Mouse (Mus musculus): ENCODE measurements around the gene Plcb1. TPM values are rescaled to one million over a fixed set of nuclear protein-coding genes. Genes with fewer than 3 reads are reported as not detected.
A peak's percentile ranks its signal among the peaks of the same experiment; 100 is the strongest.

Gene Plcb1
- polyA plus RNA-seq, 1 experiment from 2014 or later: 7.5 TPM

DNA sequence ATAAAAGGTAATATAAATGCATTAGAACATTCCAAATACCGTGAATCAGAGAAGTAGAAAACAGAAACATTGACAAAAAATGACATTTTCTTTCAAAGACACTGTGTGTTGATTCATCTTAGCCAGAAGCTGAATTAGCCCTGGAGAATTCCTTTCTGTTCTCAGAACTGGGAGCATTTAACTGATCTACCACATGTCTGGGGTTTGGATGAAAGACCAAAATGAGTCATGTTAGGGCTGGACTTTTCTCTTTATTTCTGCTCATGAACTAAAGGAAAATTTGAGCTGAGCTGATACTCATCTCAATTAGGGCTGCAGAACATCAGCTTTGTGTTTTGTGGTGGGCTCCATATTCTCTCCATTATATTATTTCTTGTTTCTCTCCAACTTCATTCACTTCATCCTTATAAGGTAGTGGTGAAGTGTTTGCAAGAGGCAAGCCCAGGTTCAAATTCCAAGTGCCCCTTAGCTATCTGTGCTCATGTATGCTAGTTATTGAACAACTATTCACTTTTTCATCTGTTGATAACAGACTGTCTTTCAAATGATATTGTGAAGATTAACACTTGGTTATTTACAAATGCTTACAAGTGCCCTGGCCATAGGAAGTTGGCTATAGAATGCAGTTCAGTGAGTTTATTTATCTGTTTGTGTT lies 456.9 kb downstream of the Plcb1 start:
- no peak overlapping the region for H3K27ac ChIP-seq
- H3K27me3 ChIP-seq (ENCODE audit: insufficient read depth, poor library complexity, severe bottlenecking): no peaks in the 10 kb centered on the region
- no peak for DNase-seq (ENCODE audit: low spot score)
- H3K9me3 ChIP-seq: no peaks in the 10 kb centered on the region
- 93% methylated on average over 1 of the region's 1 CpGs for WGBS
- no peaks in the 10 kb centered on the region for H3K4me1 ChIP-seq
- no peak overlapping the region for H3K4me3 ChIP-seq
- no peaks in the 10 kb centered on the region for H3K36me3 ChIP-seq

DNA sequence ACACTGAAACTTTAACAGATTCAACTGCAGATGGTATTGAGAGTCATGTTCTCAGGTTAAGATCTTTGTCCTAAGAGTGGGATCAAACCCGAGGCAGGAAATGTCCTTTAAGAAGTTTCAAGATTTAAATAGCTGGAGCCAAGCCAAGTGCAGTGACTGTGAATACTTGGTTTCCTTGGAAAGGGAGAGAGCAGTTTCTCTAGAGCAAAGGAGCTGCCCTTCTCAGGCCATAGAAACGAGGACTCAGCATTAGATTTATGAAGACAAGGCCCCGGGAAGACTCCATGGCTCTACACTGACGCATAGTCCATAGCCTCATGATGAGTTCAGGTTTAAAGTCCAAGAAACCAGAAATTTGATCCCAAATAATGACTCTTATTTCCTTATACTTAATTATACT lies 457.9 kb downstream of the Plcb1 start:
- Histone ChIP-seq H3K27ac (no peak overlapping the region), H3K36me3 (no peaks in the 10 kb centered on the region), H3K27me3 (ENCODE audit: insufficient read depth, poor library complexity, severe bottlenecking) (no peaks in the 10 kb centered on the region), H3K4me1 (no peaks in the 10 kb centered on the region), H3K4me3 (no peak overlapping the region), H3K9me3 (no peaks in the 10 kb centered on the region)
- DNase-seq (ENCODE audit: low spot score): no peak
- 74% methylated on average over 4 of the region's 4 CpGs for WGBS

DNA sequence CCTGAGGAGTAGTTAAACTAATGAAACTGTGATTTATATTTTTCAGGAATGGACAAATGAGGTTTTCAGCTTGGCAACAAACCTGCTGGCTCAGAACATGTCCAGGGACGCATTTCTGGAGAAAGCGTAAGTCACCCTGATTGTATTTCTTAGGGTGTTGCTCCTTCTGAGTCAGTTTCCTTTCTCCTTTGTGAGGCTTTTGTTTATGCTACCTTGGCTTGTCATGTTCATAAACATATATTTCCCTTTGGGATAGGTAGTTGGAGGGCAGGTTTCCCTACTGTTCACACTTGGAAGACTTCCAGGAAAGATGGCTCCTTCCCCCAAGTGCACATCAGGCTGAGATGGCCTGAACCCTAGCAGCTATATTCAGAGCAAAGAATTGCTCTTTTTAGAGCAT lies 464.1 kb downstream of the Plcb1 start:
- no peaks in the 10 kb centered on the region for H3K9me3 ChIP-seq
- H3K4me1 ChIP-seq: peaks cover 9% of the 10 kb centered on the region
- no peaks in the 10 kb centered on the region for H3K27me3 ChIP-seq (ENCODE audit: insufficient read depth, poor library complexity, severe bottlenecking)
- DNase-seq (ENCODE audit: low spot score): no peak
- WGBS: 88% methylated on average over 2 of the region's 2 CpGs
- H3K36me3 ChIP-seq: no peaks in the 10 kb centered on the region
- H3K27ac ChIP-seq: no peak overlapping the region
- H3K4me3 ChIP-seq: no peak overlapping the region

DNA sequence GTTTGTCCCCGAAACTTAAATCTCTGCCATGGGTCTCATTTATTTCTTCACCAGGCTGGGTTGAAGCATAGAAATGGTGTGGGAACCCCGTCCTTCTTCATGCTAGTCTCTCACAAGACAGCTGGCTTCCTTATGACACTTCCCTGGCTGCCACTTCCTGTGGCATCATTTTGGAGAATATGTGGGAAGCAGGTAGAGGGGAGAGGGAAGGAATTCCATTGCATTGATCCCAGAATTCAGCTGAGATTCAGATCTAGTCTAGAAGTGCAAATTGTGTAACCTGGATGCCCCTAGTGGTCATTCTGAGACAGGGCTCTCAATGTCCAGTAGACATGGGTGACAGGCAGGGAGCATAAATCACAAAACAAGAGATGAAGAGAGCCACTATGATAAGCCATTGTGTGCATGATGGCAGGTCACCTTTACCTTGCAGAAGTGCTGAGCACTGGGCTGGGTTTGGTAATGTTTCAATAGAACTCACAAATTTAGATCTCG lies 466.0 kb downstream of the Plcb1 start:
- DNase-seq (ENCODE audit: low spot score): no peak
- Histone ChIP-seq H3K36me3 (no peaks in the 10 kb centered on the region), H3K4me3 (no peak overlapping the region), H3K27me3 (ENCODE audit: insufficient read depth, poor library complexity, severe bottlenecking) (no peaks in the 10 kb centered on the region), H3K27ac (no peak overlapping the region), H3K4me1 (peaks cover 9% of the 10 kb centered on the region), H3K9me3 (no peaks in the 10 kb centered on the region)
- 88% methylated on average over 3 of the region's 3 CpGs for WGBS

DNA sequence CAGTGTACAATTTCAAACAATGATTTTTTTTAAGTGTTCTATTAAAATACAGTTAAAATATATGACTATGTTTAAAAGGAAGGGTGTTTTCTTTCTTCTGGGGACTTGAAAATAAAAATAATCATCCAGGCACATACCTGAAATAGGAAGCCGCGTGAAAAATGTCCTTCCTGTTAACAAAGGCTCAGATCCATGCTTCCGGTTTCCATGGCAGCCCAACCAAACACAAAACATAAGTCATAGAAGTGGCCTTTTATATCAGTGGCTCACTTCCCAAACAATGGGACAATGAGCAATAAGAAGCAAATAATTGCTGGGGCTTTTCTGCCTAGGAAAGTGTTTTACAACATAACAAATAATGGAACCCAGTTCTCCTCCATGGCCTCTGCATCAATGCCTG lies 473.3 kb downstream of the Plcb1 start:
- 79% methylated on average over 3 of the region's 3 CpGs for WGBS
- DNase-seq (ENCODE audit: low spot score): no peak
- no peaks in the 10 kb centered on the region for H3K27me3 ChIP-seq (ENCODE audit: insufficient read depth, poor library complexity, severe bottlenecking)
- H3K36me3 ChIP-seq: no peaks in the 10 kb centered on the region
- H3K4me1 ChIP-seq: peaks cover 5% of the 10 kb centered on the region
- H3K27ac ChIP-seq: no peak overlapping the region
- no peak overlapping the region for H3K4me3 ChIP-seq
- no peaks in the 10 kb centered on the region for H3K9me3 ChIP-seq

DNA sequence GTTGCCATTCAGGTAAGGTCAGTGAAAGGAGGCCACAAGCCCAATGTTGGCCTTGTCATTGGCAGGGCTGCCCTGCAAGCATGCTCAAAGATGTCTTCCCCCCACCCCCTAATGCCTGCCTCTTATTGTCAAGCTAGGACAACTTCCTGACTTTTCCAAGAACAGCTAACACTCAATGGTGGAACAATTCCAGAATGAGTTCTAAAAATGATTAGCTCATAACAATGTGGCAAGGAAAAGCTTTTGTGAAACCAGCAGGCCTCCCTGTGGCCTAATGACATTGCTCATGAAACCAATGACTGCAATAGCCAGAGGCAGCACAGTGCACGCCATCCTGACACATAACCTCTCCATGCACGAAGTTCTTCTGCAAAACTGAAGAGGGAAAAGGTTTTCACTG lies 478.1 kb downstream of the Plcb1 start:
- H3K9me3 ChIP-seq: no peaks in the 10 kb centered on the region
- no peaks in the 10 kb centered on the region for H3K4me1 ChIP-seq
- 69% methylated on average over 2 of the region's 2 CpGs for WGBS
- H3K4me3 ChIP-seq: no peak overlapping the region
- no peaks in the 10 kb centered on the region for H3K27me3 ChIP-seq (ENCODE audit: insufficient read depth, poor library complexity, severe bottlenecking)
- H3K27ac ChIP-seq: no peak overlapping the region
- H3K36me3 ChIP-seq: no peaks in the 10 kb centered on the region
- DNase-seq (ENCODE audit: low spot score): no peak

DNA sequence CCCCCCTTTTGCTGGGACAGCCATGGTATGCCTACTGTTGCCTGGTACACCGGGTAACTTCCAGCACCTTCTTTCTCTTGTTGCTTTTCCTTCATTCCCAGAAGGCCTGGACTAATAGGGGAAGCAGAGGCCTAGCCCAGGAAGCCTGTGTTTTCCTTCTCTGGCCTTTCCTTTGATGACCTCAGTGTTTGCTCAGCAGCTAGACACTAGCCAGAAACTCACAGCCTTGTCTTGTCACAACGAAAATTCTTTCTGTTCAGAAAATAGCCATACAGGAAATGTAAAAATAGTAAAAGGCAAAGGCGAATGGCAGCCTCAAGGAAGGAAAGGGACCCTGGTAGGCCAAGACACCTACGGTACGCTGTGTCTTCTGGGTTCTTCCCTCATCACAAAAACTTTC lies 489.1 kb downstream of the Plcb1 start:
- H3K27ac ChIP-seq: peak overlapping the region; percentile 39; the same call in 1 of the 2 replicates
- no peaks in the 10 kb centered on the region for H3K36me3 ChIP-seq
- DNase-seq (ENCODE audit: low spot score): no peak

DNA sequence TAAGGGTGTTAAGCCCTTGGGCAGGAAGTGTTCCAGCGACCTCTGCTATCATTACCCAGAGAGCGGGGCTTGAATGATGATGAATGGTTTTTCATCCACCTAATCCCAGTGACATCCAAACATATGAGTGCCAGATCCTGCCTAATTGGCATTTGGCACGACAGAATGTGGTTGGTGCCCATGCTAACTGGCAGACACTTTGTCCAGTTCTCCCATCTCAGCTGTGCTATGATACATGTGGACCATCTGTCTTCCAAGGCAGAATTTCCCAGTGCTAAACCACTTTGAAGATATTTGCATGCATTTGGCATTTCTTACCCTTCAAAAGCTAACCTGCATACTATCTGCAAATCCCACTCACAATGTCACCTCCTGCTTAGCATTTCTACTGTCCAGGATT lies 492.6 kb downstream of the Plcb1 start:
- Histone ChIP-seq H3K4me1 (peaks cover 26% of the 10 kb centered on the region), H3K27ac (no peak overlapping the region), H3K9me3 (no peaks in the 10 kb centered on the region), H3K4me3 (no peak overlapping the region), H3K27me3 (ENCODE audit: insufficient read depth, poor library complexity, severe bottlenecking) (no peaks in the 10 kb centered on the region), H3K36me3 (no peaks in the 10 kb centered on the region)
- DNase-seq (ENCODE audit: low spot score): no peak
- WGBS: 39% methylated on average over 3 of the region's 3 CpGs

More for the DNA sequence above, 489.1 kb downstream of the Plcb1 start:
- Histone ChIP-seq H3K4me1 (peaks cover 26% of the 10 kb centered on the region), H3K4me3 (no peak overlapping the region), H3K27me3 (ENCODE audit: insufficient read depth, poor library complexity, severe bottlenecking) (no peaks in the 10 kb centered on the region), H3K9me3 (no peaks in the 10 kb centered on the region)
- 58% methylated on average over 5 of the region's 5 CpGs for WGBS

DNA sequence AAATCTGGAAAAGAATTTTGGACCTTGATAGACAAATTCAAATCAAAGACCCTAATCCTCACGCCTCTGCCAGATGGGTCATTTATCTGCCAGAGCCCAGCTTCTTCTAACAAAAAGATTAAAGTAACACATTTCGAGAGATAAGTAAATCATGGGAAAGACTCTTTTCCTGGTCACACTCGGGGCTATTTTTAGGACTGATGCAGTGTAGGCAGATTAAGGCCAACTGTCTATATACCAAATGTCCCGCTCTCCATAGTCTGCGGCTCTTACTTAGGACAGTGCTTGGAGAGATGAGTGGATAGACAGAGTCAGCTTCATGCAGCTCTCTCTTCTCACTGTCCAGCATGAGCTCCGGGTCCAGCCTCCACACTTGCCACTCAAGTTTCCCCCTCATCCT lies 493.2 kb downstream of the Plcb1 start:
- 19% methylated on average over 6 of the region's 6 CpGs for WGBS
- no peak for DNase-seq (ENCODE audit: low spot score)
- Histone ChIP-seq H3K4me1 (peaks cover 26% of the 10 kb centered on the region), H3K9me3 (no peaks in the 10 kb centered on the region), H3K27ac (no peak overlapping the region), H3K27me3 (ENCODE audit: insufficient read depth, poor library complexity, severe bottlenecking) (no peaks in the 10 kb centered on the region), H3K36me3 (no peaks in the 10 kb centered on the region), H3K4me3 (no peak overlapping the region)

DNA sequence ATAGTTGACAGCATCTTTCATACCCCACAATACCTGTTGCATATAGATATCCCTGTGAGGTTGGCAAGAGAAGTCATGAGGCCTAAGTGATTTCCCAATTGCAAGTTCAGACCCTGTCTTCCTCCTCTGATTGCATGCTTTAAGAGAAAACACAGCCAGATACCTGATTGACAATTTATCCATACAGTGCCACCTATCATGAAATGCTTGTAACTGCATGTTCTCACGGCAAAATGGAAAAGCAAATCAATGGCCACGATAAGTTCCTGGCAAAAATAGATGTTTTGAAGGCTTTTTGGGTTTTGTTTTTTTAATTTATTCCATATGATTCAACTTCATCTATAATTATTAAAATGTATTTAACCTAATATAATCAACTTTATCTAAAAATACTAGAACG lies 497.9 kb downstream of the Plcb1 start:
- 65% methylated on average over 3 of the region's 3 CpGs for WGBS
- no peak for DNase-seq (ENCODE audit: low spot score)

DNA sequence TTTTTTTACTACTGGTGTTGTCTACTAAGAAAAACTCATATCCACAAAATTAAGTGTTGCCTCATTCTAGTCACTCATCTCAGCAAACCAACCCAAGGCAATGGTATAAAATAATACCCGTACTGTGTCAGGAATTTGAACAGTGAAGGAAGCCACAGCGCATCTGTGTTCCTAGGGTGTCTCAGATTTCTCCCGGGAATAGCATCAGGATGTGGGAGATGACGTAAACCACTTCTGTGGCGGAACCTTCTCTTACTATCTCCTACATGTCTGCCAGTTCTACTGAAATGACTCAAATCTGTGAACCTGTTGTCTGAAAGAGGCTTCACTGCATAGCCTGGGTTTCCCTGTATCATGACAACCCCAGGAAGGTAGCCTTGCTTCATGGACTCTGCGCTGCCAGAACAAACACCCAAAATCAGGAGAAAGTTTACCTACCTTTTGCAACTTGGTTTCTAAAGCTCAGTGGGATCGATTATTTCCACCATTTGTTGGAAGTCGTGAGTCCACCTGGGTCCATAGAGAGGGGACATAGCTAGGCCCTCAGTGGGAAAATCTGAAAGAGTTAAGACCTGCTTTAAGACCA lies 510.4 kb downstream of the Plcb1 start:
- WGBS: 75% methylated on average over 8 of the region's 8 CpGs
- H3K27ac ChIP-seq: no peak overlapping the region
- no peaks in the 10 kb centered on the region for H3K4me1 ChIP-seq
- no peaks in the 10 kb centered on the region for H3K27me3 ChIP-seq (ENCODE audit: insufficient read depth, poor library complexity, severe bottlenecking)
- no peaks in the 10 kb centered on the region for H3K9me3 ChIP-seq
- H3K36me3 ChIP-seq: no peaks in the 10 kb centered on the region
- no peak for DNase-seq (ENCODE audit: low spot score)
- H3K4me3 ChIP-seq: no peak overlapping the region

More for the DNA sequence above, 497.9 kb downstream of the Plcb1 start:
- Histone ChIP-seq H3K4me1 (peaks cover 7% of the 10 kb centered on the region; the same call in 1 of the 2 replicates), H3K4me3 (no peak overlapping the region), H3K27ac (no peak overlapping the region), H3K27me3 (ENCODE audit: insufficient read depth, poor library complexity, severe bottlenecking) (no peaks in the 10 kb centered on the region), H3K36me3 (no peaks in the 10 kb centered on the region), H3K9me3 (no peaks in the 10 kb centered on the region)

DNA sequence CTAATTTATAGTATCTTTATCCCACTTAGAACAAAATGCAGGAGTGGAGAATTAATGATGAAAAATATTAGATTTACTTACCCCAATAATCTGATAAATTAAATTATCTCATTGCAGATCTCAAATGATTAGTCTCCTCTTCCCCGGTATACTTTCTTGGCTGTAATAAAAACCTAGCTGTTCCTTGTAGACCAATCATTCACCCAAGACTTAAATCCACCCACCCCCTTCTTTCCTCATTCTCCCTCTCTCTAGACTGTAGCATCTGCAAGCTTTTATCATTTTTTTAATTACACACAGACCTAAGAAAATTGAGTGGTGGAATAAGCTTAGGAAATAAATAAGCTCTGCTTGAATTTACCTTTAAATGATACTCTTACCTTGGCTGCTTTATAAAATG lies 514.6 kb downstream of the Plcb1 start:
- no peaks in the 10 kb centered on the region for H3K9me3 ChIP-seq
- WGBS: 88% methylated on average over 1 of the region's 1 CpGs
- H3K36me3 ChIP-seq: no peaks in the 10 kb centered on the region
- no peak for DNase-seq (ENCODE audit: low spot score)
- no peak overlapping the region for H3K4me3 ChIP-seq
- no peaks in the 10 kb centered on the region for H3K27me3 ChIP-seq (ENCODE audit: insufficient read depth, poor library complexity, severe bottlenecking)
- no peak overlapping the region for H3K27ac ChIP-seq
- H3K4me1 ChIP-seq: no peaks in the 10 kb centered on the region

DNA sequence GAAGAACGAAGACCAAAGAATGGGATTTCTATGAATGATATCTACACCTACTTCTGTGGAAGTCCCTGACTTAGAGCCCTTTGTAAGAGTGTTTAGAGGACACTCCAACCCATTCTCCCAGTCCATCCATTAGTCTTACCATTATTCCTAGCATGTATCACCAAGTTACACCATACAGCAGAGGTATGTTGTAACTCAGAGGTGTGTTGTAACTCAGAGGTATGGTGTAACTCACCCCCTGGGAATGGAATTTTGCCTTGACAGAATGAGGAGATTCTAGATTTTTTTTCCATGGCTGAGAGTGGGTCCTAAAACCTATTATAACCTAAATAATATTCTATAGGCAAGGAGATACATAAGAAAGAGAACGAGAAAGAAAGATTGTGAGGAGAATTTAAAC lies 516.6 kb downstream of the Plcb1 start:
- Histone ChIP-seq H3K4me3 (no peak overlapping the region), H3K27me3 (ENCODE audit: insufficient read depth, poor library complexity, severe bottlenecking) (no peaks in the 10 kb centered on the region), H3K4me1 (no peaks in the 10 kb centered on the region), H3K36me3 (no peaks in the 10 kb centered on the region), H3K9me3 (no peaks in the 10 kb centered on the region), H3K27ac (no peak overlapping the region)
- WGBS: 88% methylated on average over 2 of the region's 2 CpGs
- no peak for DNase-seq (ENCODE audit: low spot score)

DNA sequence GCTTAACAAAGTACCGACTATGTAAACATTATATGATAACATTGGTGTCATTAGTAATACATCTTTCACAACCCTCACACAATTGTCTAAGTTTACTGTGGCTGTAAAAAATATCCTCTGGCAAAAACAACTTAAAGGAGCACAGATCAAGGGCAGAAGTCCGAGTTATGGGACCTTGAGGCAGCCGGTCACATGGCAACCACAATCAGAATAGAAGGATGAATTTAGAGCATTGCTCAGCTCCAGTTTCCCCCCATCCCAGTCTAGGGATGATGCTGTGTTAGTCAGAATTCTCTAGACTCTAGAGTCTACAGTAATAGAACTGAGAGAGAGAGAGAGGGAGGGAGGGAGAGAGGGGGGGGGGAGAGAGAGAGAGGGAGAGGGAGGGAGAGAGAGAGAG lies 519.3 kb downstream of the Plcb1 start:
- Histone ChIP-seq H3K27me3 (ENCODE audit: insufficient read depth, poor library complexity, severe bottlenecking) (no peaks in the 10 kb centered on the region), H3K4me1 (no peaks in the 10 kb centered on the region), H3K36me3 (no peaks in the 10 kb centered on the region), H3K9me3 (no peaks in the 10 kb centered on the region), H3K27ac (no peak overlapping the region), H3K4me3 (no peak overlapping the region)
- 79% methylated on average over 3 of the region's 3 CpGs for WGBS
- no peak for DNase-seq (ENCODE audit: low spot score)
